Mouse (Mus musculus) heart, embryonic 14.5 days (tissue): ENCODE data around the gene Sec22b. TPM values are rescaled to one million over a fixed set of nuclear protein-coding genes. Genes with fewer than 3 reads are reported as not detected.

Experiments
- ATAC-seq: fragments of 200-750 bp; cut with Nextera tagmentation; 2 replicates; pipeline ENCODE4 v1.8.0; 2017; ENCODE audit warnings: low read depth, moderate TSS enrichment; ENCODE audit not compliant: insufficient number of reproducible peaks, insufficient read depth, low FRiP score
- H3K27ac ChIP-seq, 2 experiments: fragments of 200-500 bp in 1 of 2; fragments of 300-500 bp in 1 of 2; sonication (generic) in 1 of 2; replicated peaks in 1 of 2; 2 replicates each; pipeline ENCODE4 v1.5.1; 2012 to 2014; ENCODE audit warnings: low read depth in 2 of 2, low read length in 2 of 2, control low read depth in 1 of 2, mild to moderate bottlenecking in 1 of 2, mixed read lengths in 1 of 2; ENCODE audit not compliant: control insufficient read depth in 1 of 2, insufficient read depth in 1 of 2
- H3K27me3 ChIP-seq: fragments of 300-500 bp; sonication (generic); 2 replicates; pipeline ENCODE4 v1.6.1; 2014; ENCODE audit warnings: mild to moderate bottlenecking, low read length, control low read depth; ENCODE audit not compliant: control insufficient read depth, insufficient read depth
- H3K36me3 ChIP-seq: fragments of 300-500 bp; sonication (generic); 2 replicates; pipeline ENCODE4 v1.6.1; 2014; ENCODE audit warnings: mild to moderate bottlenecking, control low read depth, low read length, mixed read lengths; ENCODE audit not compliant: control insufficient read depth, insufficient read depth
- H3K4me1 ChIP-seq, 2 experiments: fragments of 200-500 bp in 1 of 2; fragments of 300-500 bp in 1 of 2; sonication (generic) in 1 of 2; 2 replicates each; pipeline ENCODE4 v1.6.1; 2012 to 2014; ENCODE audit warnings: low read length in 2 of 2, control low read depth in 1 of 2, mixed read lengths in 1 of 2; ENCODE audit not compliant: control insufficient read depth in 2 of 2, insufficient read depth in 2 of 2
- H3K4me2 ChIP-seq: fragments of 300-500 bp; sonication (generic); 2 replicates; pipeline ENCODE4 v1.6.1; 2014; ENCODE audit warnings: mild to moderate bottlenecking, low read length
- H3K4me3 ChIP-seq, 2 experiments: fragments of 200-500 bp in 1 of 2; fragments of 300-500 bp in 1 of 2; sonication (generic) in 1 of 2; 2 replicates each; pipeline ENCODE4 v1.5.1; 2012 to 2014; ENCODE audit warnings: low read length in 2 of 2, mild to moderate bottlenecking in 2 of 2, control low read depth in 1 of 2, low read depth in 1 of 2, moderate library complexity in 1 of 2; ENCODE audit not compliant: control insufficient read depth in 1 of 2, insufficient read depth in 1 of 2
- H3K9ac ChIP-seq: fragments of 300-500 bp; sonication (generic); 2 replicates; pipeline ENCODE4 v1.6.1; 2014; ENCODE audit warnings: mild to moderate bottlenecking, low read length
- H3K9me3 ChIP-seq: fragments of 300-500 bp; sonication (generic); 2 replicates; pipeline ENCODE4 v1.6.1; 2016; ENCODE audit warnings: low read length, control low read depth; ENCODE audit not compliant: control insufficient read depth
- WGBS: fragments of 180-500 bp; shearing (Covaris S2); extraction: QIAGEN DNeasy Blood & Tissue Kit; methylation state at CpG from one replicate; pipeline ENCODE4 v1.1.7; 2014; 5-methylcytosine and 5-hydroxymethylcytosine counted together
- polyA plus RNA-seq: library from polyadenylated mRNA; unstranded; fragments of >200 nt; fragmentation: Nextera tagmentation; extraction: Ambion mirVana; gene quantifications from 2 replicates; pipeline ENCODE4 v1.2.1, GENCODE M21; 2014

The Sec22b gene
- polyA plus RNA-seq, 1 experiment from 2014 or later: 136 TPM

DNA sequence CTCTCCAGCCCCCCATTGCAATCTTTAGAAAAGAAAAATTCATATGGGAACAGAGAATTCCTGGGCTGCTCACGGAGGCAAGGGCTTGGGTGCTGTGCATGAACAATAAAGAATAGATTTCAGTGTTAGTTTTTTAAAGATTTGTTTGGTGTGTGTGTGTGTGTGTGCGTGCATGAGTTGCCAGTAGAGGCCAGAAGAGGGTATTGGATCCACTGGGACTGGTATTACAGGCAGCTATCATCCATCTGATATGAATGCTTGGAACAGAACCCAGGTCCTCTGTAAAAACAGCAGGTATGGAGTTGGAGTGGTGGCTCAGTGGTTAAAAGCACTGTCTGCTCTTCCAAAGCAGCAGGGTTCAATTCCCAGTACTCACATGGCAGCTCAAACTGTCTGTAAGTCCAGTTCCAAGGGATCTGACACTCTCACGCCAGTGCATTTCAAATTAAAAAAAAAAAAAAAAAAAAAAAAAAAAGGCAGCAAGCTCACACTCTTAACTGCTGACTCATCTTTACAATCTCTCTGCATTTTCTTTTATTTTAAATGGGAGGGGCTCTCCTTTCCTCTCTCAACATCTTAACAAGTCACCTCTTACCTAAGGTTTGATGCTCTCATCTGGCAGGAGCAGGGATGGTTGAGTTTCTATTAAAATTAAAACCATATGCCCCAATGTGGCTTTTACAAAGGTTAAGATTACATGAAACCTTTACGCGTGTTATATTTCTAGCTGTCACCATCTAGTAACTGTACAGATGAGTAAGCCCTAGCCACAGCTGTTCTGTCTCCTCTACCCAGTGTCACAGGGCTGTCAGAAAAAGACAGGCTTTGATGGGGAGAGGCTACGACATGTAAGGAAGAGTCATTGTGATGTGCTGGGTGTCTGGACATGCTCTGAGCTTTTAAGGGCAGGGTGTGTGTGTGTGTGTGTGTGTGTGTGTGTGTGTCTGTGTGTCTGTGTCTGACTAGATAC lies 33.6 kb downstream of the Sec22b start:
- H3K36me3 ChIP-seq: no peaks in the 10 kb centered on the region
- ATAC-seq: no peak
- H3K9me3 ChIP-seq: no peaks in the 10 kb centered on the region
- H3K4me2 ChIP-seq: no peak overlapping the region
- H3K4me1 ChIP-seq: peaks cover 6 to 24% of the 10 kb centered on the region in 2 experiments; a peak in 3 of 4 replicates
- no peak overlapping the region for H3K27ac ChIP-seq
- no peaks in the 10 kb centered on the region for H3K27me3 ChIP-seq
- 76% methylated on average over 6 of the region's 6 CpGs for WGBS
- no peak overlapping the region for H3K4me3 ChIP-seq
- no peak overlapping the region for H3K9ac ChIP-seq

DNA sequence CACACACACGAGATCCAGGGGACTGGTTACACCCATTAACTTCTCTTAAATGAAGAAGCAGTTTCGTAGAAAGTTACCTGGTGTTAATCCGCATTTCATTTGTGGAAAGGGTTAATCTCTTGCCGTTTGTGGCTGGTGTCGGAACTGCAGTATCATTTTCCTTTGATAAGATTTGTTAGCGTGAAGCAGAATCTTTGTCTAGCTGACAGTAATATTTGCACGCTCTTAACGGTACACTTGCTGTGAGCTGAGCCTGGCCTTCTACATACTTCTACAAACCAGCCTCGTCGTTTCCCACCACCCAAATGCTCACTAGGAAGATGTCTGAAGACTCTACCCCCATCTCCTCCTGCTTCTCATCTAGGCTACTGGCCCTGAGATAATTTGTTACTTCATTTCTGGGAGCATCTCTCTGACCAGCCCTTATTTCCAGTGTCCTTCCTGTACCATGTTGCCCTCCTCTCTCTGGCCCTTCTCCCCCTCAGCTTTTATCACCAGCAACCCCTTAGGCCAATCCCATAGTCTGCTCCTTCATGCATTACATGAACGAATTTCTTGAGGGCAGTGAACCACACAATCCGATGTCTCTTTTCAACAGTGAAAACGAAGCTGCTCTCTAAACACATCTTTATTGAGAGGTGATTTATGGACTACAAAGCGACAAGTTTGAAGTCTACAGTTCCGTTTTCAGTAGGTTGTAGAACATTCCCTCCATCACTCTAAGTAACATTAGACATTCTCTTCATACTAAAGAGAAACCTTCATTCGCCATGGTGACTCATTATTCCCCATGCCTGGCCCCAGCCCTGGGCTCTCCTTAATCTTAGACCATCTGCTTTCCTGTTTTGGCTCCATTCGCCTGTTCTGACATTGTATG lies 36.3 kb downstream of the Sec22b start:
- no peak for ATAC-seq
- no peaks in the 10 kb centered on the region for H3K36me3 ChIP-seq
- WGBS: 52% methylated on average over 17 of the region's 17 CpGs
- H3K4me2 ChIP-seq: no peak overlapping the region
- H3K9me3 ChIP-seq: no peaks in the 10 kb centered on the region
- H3K4me3 ChIP-seq: no peak overlapping the region
- peaks cover 15 to 30% of the 10 kb centered on the region in 2 experiments for H3K4me1 ChIP-seq
- H3K9ac ChIP-seq: no peak overlapping the region
- no peak overlapping the region for H3K27ac ChIP-seq
- no peaks in the 10 kb centered on the region for H3K27me3 ChIP-seq

DNA sequence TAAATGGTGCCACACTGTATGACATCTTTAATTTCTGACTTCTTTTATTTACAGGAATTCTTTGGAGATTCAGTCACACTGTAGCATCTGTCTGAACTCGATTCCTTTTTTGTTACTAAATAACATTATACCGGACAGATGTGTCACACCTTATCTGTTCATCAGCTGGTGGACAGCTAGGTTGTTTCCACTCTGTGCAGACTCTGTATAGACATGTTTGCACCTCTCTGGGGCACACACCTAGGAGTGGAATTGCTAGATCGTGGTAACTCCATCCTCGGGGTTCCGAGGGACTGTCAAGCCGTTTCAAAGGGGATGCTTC lies 36.9 kb downstream of the Sec22b start:
- peaks cover 18 to 32% of the 10 kb centered on the region in 2 experiments for H3K4me1 ChIP-seq
- no peaks in the 10 kb centered on the region for H3K27me3 ChIP-seq
- no peak overlapping the region for H3K27ac ChIP-seq
- H3K9me3 ChIP-seq: no peaks in the 10 kb centered on the region
- no peak for ATAC-seq
- no peak overlapping the region for H3K4me2 ChIP-seq
- no peaks in the 10 kb centered on the region for H3K36me3 ChIP-seq
- H3K9ac ChIP-seq: no peak overlapping the region
- 80% methylated on average over 6 of the region's 6 CpGs for WGBS
- H3K4me3 ChIP-seq: no peak overlapping the region

DNA sequence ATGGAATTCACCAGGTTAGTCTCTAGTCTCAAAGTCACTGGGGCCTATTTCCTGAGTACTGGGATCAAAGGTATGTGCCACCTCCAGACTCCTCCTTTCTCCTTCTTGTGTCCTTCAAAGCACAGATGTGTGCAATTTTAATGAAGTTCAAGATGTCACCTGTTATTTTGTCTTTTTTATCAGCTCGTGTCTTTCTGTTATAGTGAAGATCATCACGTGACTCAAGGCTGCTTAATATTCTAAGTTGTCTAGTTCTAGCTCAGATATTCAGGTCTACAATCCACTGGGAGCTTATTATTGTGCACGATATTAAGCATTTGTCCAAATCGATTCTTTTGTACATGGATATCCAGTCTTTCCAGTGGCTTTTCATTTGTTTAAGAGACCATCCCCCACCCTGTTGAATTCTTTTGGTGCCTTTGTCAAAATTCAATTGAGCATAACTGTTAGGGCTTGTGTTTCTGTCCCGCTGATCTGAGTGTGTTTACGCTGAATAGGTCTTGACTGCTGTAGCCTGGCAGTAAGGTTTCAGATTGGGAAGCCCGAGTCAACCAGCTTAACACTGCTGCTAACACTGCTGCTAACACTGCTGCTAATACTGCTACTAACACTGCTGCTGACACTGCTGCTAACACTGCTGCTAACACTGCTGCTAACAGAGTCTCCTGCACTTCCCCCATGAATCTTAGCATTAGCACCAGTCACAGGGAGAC lies 38.0 kb downstream of the Sec22b start:
- no peak overlapping the region for H3K4me2 ChIP-seq
- no peaks in the 10 kb centered on the region for H3K27me3 ChIP-seq
- no peak overlapping the region for H3K27ac ChIP-seq
- H3K4me3 ChIP-seq: no peak overlapping the region
- ATAC-seq: no peak
- no peaks in the 10 kb centered on the region for H3K9me3 ChIP-seq
- H3K9ac ChIP-seq: no peak overlapping the region
- H3K4me1 ChIP-seq: peaks cover 13 to 25% of the 10 kb centered on the region in 2 experiments
- H3K36me3 ChIP-seq: no peaks in the 10 kb centered on the region
- WGBS: 65% methylated on average over 7 of the region's 7 CpGs

DNA sequence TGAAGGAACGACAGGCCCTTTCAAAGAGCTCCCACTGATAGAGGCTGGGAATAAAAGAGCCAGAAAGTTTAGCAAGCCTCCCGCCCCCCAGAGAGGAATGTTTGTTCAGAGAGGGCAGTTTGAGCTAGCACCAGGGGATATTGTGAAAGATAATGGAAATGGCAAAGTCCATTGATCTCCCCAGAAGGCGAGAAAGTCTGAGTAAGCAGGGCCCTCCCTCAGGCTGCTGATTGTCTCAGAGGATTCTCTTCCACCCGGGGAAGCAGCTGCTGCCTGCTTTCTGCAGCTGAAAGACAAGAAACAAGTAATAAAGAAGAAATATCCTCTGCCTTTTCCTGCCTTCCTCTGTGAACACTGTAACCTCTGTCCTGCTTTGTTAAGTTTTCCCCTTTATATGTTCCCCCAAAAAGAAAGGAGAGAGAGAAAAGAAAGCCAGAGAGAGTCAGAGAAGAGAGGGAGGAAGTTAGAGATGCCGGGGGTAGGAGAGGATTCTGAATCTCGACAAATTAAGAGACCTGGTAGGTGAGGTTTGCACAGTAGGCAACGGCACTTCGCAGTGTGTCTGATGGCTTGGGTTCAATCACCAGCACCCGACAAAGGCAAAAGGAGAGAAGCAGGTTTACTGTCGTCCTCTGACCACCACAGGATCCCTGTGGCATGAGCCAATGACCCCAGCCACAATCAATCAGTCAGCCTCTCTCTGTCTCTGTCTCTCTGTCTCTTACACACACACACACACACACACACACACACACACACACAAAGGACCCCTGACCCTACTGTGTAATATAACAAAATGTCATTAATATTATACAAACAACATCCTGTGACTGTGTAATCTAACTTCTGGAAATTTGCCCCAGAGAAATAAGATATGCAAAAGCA lies 38.9 kb downstream of the Sec22b start:
- 37% methylated on average over 10 of the region's 10 CpGs for WGBS
- H3K4me1 ChIP-seq: peaks cover 13 to 25% of the 10 kb centered on the region in 2 experiments
- no peak overlapping the region for H3K4me2 ChIP-seq
- no peaks in the 10 kb centered on the region for H3K27me3 ChIP-seq
- 0 out of 4 replicates have a peak overlapping the region, but pooled peaks of 1 of the 2 experiments have one; percentile 20 for H3K27ac ChIP-seq
- no peaks in the 10 kb centered on the region for H3K36me3 ChIP-seq
- no peak for ATAC-seq
- no peak overlapping the region for H3K9ac ChIP-seq
- H3K4me3 ChIP-seq: no peak overlapping the region
- H3K9me3 ChIP-seq: no peaks in the 10 kb centered on the region

DNA sequence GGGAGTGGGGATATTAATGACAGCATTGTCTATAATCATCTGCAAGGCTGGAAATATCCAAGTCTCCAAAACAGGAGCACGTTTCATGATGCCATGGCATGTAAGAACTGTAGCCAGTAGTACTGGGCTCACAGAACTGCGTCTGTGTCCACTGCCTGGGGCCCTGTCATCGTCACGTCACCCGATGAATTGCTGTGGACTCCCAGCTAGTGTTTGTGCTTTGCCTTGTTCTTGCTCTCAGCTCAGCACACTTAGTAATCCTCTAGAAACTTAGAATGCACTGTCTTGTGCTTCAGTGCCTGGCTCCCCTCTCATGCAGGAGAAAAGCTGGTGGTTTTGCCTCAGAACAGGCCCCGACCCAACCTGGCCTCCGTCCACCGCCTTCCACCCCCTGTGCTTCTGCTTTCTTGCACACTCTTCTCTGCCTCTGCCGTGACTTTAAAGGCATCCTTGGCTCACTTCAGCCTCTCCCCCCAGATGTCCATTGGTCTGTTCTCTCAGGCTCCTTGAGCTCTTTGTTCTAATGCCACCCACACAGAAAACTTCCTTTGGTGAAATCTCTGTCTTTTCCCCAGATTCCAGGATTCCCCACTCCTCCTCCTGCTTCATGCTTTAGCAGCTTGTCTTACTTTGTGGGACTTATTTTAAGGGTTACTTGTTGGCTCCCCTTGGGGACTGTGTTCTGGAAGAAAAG lies 39.7 kb downstream of the Sec22b start:
- H3K4me1 ChIP-seq: peaks cover 13 to 25% of the 10 kb centered on the region in 2 experiments
- 0 out of 2 replicates have a peak overlapping the region, but pooled peaks have one; percentile 11 for H3K9ac ChIP-seq
- no peak overlapping the region for H3K4me2 ChIP-seq
- H3K9me3 ChIP-seq: no peaks in the 10 kb centered on the region
- no peak for ATAC-seq
- H3K27me3 ChIP-seq: no peaks in the 10 kb centered on the region
- no peaks in the 10 kb centered on the region for H3K36me3 ChIP-seq
- H3K27ac ChIP-seq: peak overlapping the region; percentile 14 to 50; a peak in 2 of 4 replicates
- no peak overlapping the region for H3K4me3 ChIP-seq
- 65% methylated on average over 9 of the region's 9 CpGs for WGBS
